Mouse (Mus musculus) neural tube, embryonic 11.5 days (tissue): ENCODE measurements around the gene Fzr1. TPM values are rescaled to one million over a fixed set of nuclear protein-coding genes. Genes with fewer than 3 reads are reported as not detected.

ENCODE experiments used
- ATAC-seq: fragments of 200-750 bp; cut with Nextera tagmentation; 2 replicates; pipeline ENCODE4 v1.8.0; 2017; ENCODE audit warnings: moderate number of reproducible peaks, mild to moderate bottlenecking, moderate TSS enrichment, moderate library complexity; ENCODE audit not compliant: insufficient read depth, low FRiP score, low TSS enrichment
- DNase-seq: peaks from one replicate; pipeline ENCODE4 v3.0.0-alpha.2; 2015; ENCODE audit warnings: low spot score
- H3K27ac ChIP-seq: fragments of 300-500 bp; sonication (generic); 2 replicates; pipeline ENCODE4 v1.5.1; 2014; ENCODE audit warnings: low read depth, mild to moderate bottlenecking, low read length
- H3K27me3 ChIP-seq: fragments of 300-500 bp; sonication (generic); 2 replicates; pipeline ENCODE4 v1.6.1; 2014; ENCODE audit warnings: mild to moderate bottlenecking, low read length, mixed read lengths; ENCODE audit not compliant: control insufficient read depth, insufficient read depth
- H3K36me3 ChIP-seq: fragments of 300-500 bp; sonication (generic); 2 replicates; pipeline ENCODE4 v1.6.1; 2014; ENCODE audit warnings: mild to moderate bottlenecking, low read length, moderate library complexity, mixed read lengths; ENCODE audit not compliant: control insufficient read depth, insufficient read depth
- H3K4me1 ChIP-seq: fragments of 300-500 bp; sonication (generic); 2 replicates; pipeline ENCODE4 v1.6.1; 2014; ENCODE audit warnings: low read length, mixed read lengths; ENCODE audit not compliant: control insufficient read depth, insufficient read depth
- H3K4me2 ChIP-seq: fragments of 300-500 bp; sonication (generic); 2 replicates; pipeline ENCODE4 v1.6.1; 2014; ENCODE audit warnings: low read depth, mild to moderate bottlenecking, moderate library complexity
- H3K4me3 ChIP-seq: fragments of 300-500 bp; sonication (generic); 2 replicates; pipeline ENCODE4 v1.5.1; 2014; ENCODE audit warnings: low read depth, low read length
- H3K9ac ChIP-seq: fragments of 300-500 bp; sonication (generic); 2 replicates; pipeline ENCODE4 v1.6.1; 2014; ENCODE audit warnings: mild to moderate bottlenecking, low read length
- H3K9me3 ChIP-seq: fragments of 300-500 bp; sonication (generic); 2 replicates; pipeline ENCODE4 v1.6.1; 2016; ENCODE audit warnings: low read length; ENCODE audit not compliant: control insufficient read depth
- WGBS: fragments of 180-500 bp; shearing (Covaris S2); extraction: QIAGEN DNeasy Blood & Tissue Kit; methylation state at CpG from one replicate; pipeline ENCODE4 v1.1.7; 2014; 5-methylcytosine and 5-hydroxymethylcytosine counted together
- polyA plus RNA-seq: library from polyadenylated mRNA; unstranded; fragments of >200 nt; fragmentation: Nextera tagmentation; extraction: Ambion mirVana; gene quantifications from 2 replicates; pipeline ENCODE4 v1.2.1, GENCODE M21; 2014

Fzr1 gene
- polyA plus RNA-seq, 1 experiment from 2014 or later = 120 TPM

- H3K4me2 ChIP-seq = no peak overlapping the region
- H3K4me3 ChIP-seq = no peak overlapping the region
- no peaks in the 10 kb centered on the region for H3K9me3 ChIP-seq
- H3K9ac ChIP-seq = no peak overlapping the region
- no peak for ATAC-seq
- 0 out of 2 replicates have a peak, but pooled peaks cover 6% of the 10 kb centered on the region for H3K27me3 ChIP-seq
- peaks cover 26% of the 10 kb centered on the region for H3K4me1 ChIP-seq
- no peak overlapping the region for H3K27ac ChIP-seq
- 41% methylated on average over 11 of the region's 11 CpGs for WGBS
- no peaks in the 10 kb centered on the region for H3K36me3 ChIP-seq
- DNase-seq = peak; percentile 19
These were observed 40.1 kb upstream of the Fzr1 start for GRCm38 (mm10) chr10:81418216-81419070.

GRCm38 (mm10) chr10:81417227-81418215, 39.2 kb upstream of the Fzr1 start:
- Histone ChIP-seq H3K4me3 (peak overlapping the region; percentile 24), H3K4me1 (peaks cover 26% of the 10 kb centered on the region), H3K27me3 (0 out of 2 replicates have a peak, but pooled peaks cover 6% of the 10 kb centered on the region), H3K36me3 (no peaks in the 10 kb centered on the region), H3K9me3 (no peaks in the 10 kb centered on the region), H3K4me2 (peak overlapping the region; percentile 60), H3K27ac (peak overlapping the region; percentile 7; the same call in 1 of the 2 replicates), H3K9ac (peak overlapping the region; percentile 54)
- peak; percentile 18 for DNase-seq
- ATAC-seq = no peak
- 43% methylated on average over 12 of the region's 12 CpGs for WGBS

GRCm38 (mm10) chr10:81416581-81417226, 38.4 kb upstream of the Fzr1 start:
- H3K9me3 ChIP-seq = no peaks in the 10 kb centered on the region
- peak overlapping the region; percentile 24 for H3K4me3 ChIP-seq
- peak; percentile 77 for DNase-seq
- peak overlapping the region; percentile 54 for H3K9ac ChIP-seq
- H3K36me3 ChIP-seq = no peaks in the 10 kb centered on the region
- ATAC-seq = peak; percentile 49
- no peaks in the 10 kb centered on the region for H3K27me3 ChIP-seq
- H3K27ac ChIP-seq = peak overlapping the region; percentile 7; the same call in 1 of the 2 replicates
- 0% methylated on average over 19 of the region's 26 CpGs for WGBS
- H3K4me1 ChIP-seq = peaks cover 34% of the 10 kb centered on the region
- H3K4me2 ChIP-seq = peak overlapping the region; percentile 60

- DNase-seq = peak; percentile 11
- Histone ChIP-seq H3K4me3 (no peak overlapping the region), H3K4me2 (no peak overlapping the region), H3K9me3 (no peaks in the 10 kb centered on the region), H3K27ac (no peak overlapping the region), H3K36me3 (no peaks in the 10 kb centered on the region), H3K9ac (no peak overlapping the region), H3K27me3 (no peaks in the 10 kb centered on the region), H3K4me1 (peaks cover 40% of the 10 kb centered on the region)
- WGBS = 69% methylated on average over 17 of the region's 17 CpGs
- no peak for ATAC-seq
These were observed 37.4 kb upstream of the Fzr1 start for GRCm38 (mm10) chr10:81415549-81416310.

- no peak for DNase-seq
- Histone ChIP-seq H3K36me3 (no peaks in the 10 kb centered on the region), H3K9me3 (no peaks in the 10 kb centered on the region), H3K4me2 (no peak overlapping the region), H3K4me3 (no peak overlapping the region), H3K4me1 (peaks cover 40% of the 10 kb centered on the region), H3K27me3 (no peaks in the 10 kb centered on the region), H3K9ac (no peak overlapping the region), H3K27ac (no peak overlapping the region)
- no peak for ATAC-seq
- WGBS = 80% methylated on average over 5 of the region's 5 CpGs
These were observed 36.8 kb upstream of the Fzr1 start for GRCm38 (mm10) chr10:81415146-81415545.

- peak; percentile 72 for DNase-seq
- Histone ChIP-seq H3K4me1 (peaks cover 42% of the 10 kb centered on the region), H3K36me3 (no peaks in the 10 kb centered on the region), H3K27me3 (no peaks in the 10 kb centered on the region), H3K4me2 (peak overlapping the region; percentile 5; the same call in 1 of the 2 replicates), H3K27ac (peak overlapping the region; percentile 23; the same call in 1 of the 2 replicates), H3K9ac (no peak overlapping the region), H3K9me3 (no peaks in the 10 kb centered on the region), H3K4me3 (no peak overlapping the region)
- no peak for ATAC-seq
These were observed 36.4 kb upstream of the Fzr1 start for GRCm38 (mm10) chr10:81414682-81415081.

GRCm38 (mm10) chr10:81413310-81414261, 35.3 kb upstream of the Fzr1 start:
- Histone ChIP-seq H3K4me2 (peak overlapping the region; percentile 5; the same call in 1 of the 2 replicates), H3K27me3 (no peaks in the 10 kb centered on the region), H3K9me3 (no peaks in the 10 kb centered on the region), H3K27ac (no peak overlapping the region), H3K9ac (peak overlapping the region; percentile 39), H3K4me1 (peaks cover 45% of the 10 kb centered on the region), H3K36me3 (no peaks in the 10 kb centered on the region), H3K4me3 (no peak overlapping the region)
- WGBS = 23% methylated on average over 26 of the region's 26 CpGs
- peak; percentile 77 for DNase-seq
- ATAC-seq = no peak
